In genomic region chr2:18026116-18026947, GRCm38 (mm10) we compare ENCODE assay signal across 8 mouse cellular contexts. TPM values are rescaled to one million over a fixed set of nuclear protein-coding genes. Genes with fewer than 3 reads are reported as not detected.
DNase-seq lines count a peak whose midpoint lies in the region; ATAC-seq and TF ChIP-seq lines count a peak whose summit lies in the region.

No protein-coding gene starts in this region.

- peak overlapping the region; percentile 88 for H3K4me2 ChIP-seq in hindbrain, embryonic 15.5 days
- peak overlapping the region; percentile 97 for H3K4me2 ChIP-seq in liver, embryonic 12.5 days

- no peak for DNase-seq in frontal cortex, postnatal 14 days (ENCODE audit: low spot score in 2 of 2)
- peak; percentile 46 for DNase-seq in cerebellum, adult 9-10 months
- peak; percentile 36 to 37 for DNase-seq in gastrocnemius, adult 8-10 months (ENCODE audit: low spot score in 2 of 2)
- peak; percentile 46 for DNase-seq in naive thymus-derived CD4-positive, alpha-beta T cell, adult 2 months (ENCODE audit: low read depth)
- DNase-seq in thymus, adult 2 months = peak; percentile 18

- ATAC-seq in frontal cortex, adult (ENCODE audit: low TSS enrichment) = peak; percentile 18
- peak; percentile 16; the same call in 1 of the 2 replicates for ATAC-seq in hindbrain, embryonic 15.5 days (ENCODE audit: low FRiP score, low read depth)
- 0 out of 2 replicates have a peak, but pooled peaks have one; percentile 18 for ATAC-seq in liver, embryonic 12.5 days

- H3K4me1 ChIP-seq in hindbrain, embryonic 15.5 days (replicated peaks) = peaks cover 25% of the 10 kb centered on the region
- peaks cover 40% of the 10 kb centered on the region for H3K4me1 ChIP-seq in liver, embryonic 12.5 days
- peaks cover 23% of the 10 kb centered on the region for H3K4me1 ChIP-seq in thymus, adult 2 months (replicated peaks; ENCODE audit: control insufficient read depth, insufficient read depth, low read length)

- no peaks in the 10 kb centered on the region for H3K9me3 ChIP-seq in hindbrain, embryonic 15.5 days
- H3K9me3 ChIP-seq in liver, embryonic 12.5 days (replicated peaks) = no peaks in the 10 kb centered on the region

- H3K4me3 ChIP-seq in hindbrain, embryonic 15.5 days = peak overlapping the region; percentile 65
- peak overlapping the region; percentile 65 for H3K4me3 ChIP-seq in liver, embryonic 12.5 days
- peak overlapping the region; percentile 44 for H3K4me3 ChIP-seq in thymus, adult 2 months (ENCODE audit: control insufficient read depth, insufficient read depth, low read length)

- TF ChIP-seq CTCF in thymus, adult 2 months (IDR thresholded peaks at IDR 0.05; ENCODE audit: borderline replicate concordance, control insufficient read depth, extremely low read depth, insufficient read depth, low read length, poor library complexity) = no peak

- peak overlapping the region; percentile 36 for H3K9ac ChIP-seq in hindbrain, embryonic 15.5 days
- peak overlapping the region; percentile 62 for H3K9ac ChIP-seq in liver, embryonic 12.5 days

- H3K36me3 ChIP-seq in hindbrain, embryonic 15.5 days = no peaks in the 10 kb centered on the region
- no peaks in the 10 kb centered on the region for H3K36me3 ChIP-seq in liver, embryonic 12.5 days
- no peaks in the 10 kb centered on the region for H3K36me3 ChIP-seq in thymus, adult 2 months (ENCODE audit: control insufficient read depth, insufficient read depth, low read length)

- no peak for TF ChIP-seq POLR2A in thymus, adult 2 months (IDR thresholded peaks at IDR 0.05; ENCODE audit: control insufficient read depth, extremely low read depth, insufficient read depth, low read length, poor library complexity)

- WGBS in hindbrain, embryonic 15.5 days = under 1% methylated on average over 44 of the region's 44 CpGs
- under 1% methylated on average over 44 of the region's 44 CpGs for WGBS in liver, embryonic 12.5 days (ENCODE audit: insufficient replicate concordance)
- 1% methylated on average over 44 of the region's 44 CpGs for WGBS in thymus, adult 2 months

- no peaks in the 10 kb centered on the region for H3K27me3 ChIP-seq in hindbrain, embryonic 15.5 days
- H3K27me3 ChIP-seq in liver, embryonic 12.5 days (replicated peaks) = peaks cover 58% of the 10 kb centered on the region
- peaks cover 4% of the 10 kb centered on the region; the same call in 1 of the 2 replicates for H3K27me3 ChIP-seq in thymus, adult 2 months (ENCODE audit: control insufficient read depth, insufficient read depth, low read length)

- H3K27ac ChIP-seq in hindbrain, embryonic 15.5 days (replicated peaks) = peak overlapping the region; percentile 16
- H3K27ac ChIP-seq in liver, embryonic 12.5 days = no peak overlapping the region
- no peak overlapping the region for H3K27ac ChIP-seq in thymus, adult 2 months (ENCODE audit: control insufficient read depth, insufficient read depth, low read length)

RNA-seq across cellular contexts. Expression of gene A930004D18Rik, which starts 11.2 kb away (rescaled TPM):
- under 1 TPM in 2 of 4 experiments, not detected in 2; 0.17 to 0.38 TPM for total RNA-seq in gastrocnemius, adult 8-10 months (2022)
- polyA plus RNA-seq in hindbrain, embryonic 15.5 days (2015; fragmentation: Nextera tagmentation; extraction: Ambion mirVana) = 10.8 and 11.1 TPM in 2 replicates
- 2.7 and 2.8 TPM in 2 replicates for polyA plus RNA-seq in liver, embryonic 12.5 days (2016; fragmentation: Nextera tagmentation; extraction: Ambion mirVana)
- polyA plus RNA-seq in thymus, adult 2 months (2012; rRNA removed) = 0.37 and 0.75 TPM in 2 replicates

RNA-seq across cellular contexts. Expression of gene Skida1, which starts 22.5 kb away (rescaled TPM):
- total RNA-seq in gastrocnemius, adult 8-10 months (2022) = under 1 TPM; 0.07 to 0.34 (median 0.13) TPM
- polyA plus RNA-seq in hindbrain, embryonic 15.5 days (2015; fragmentation: Nextera tagmentation; extraction: Ambion mirVana) = 6.5 and 7.1 TPM in 2 replicates
- polyA plus RNA-seq in liver, embryonic 12.5 days (2016; fragmentation: Nextera tagmentation; extraction: Ambion mirVana) = 1.0 and 1.2 TPM in 2 replicates
- polyA plus RNA-seq in thymus, adult 2 months (2012; rRNA removed) = 0.38 and 0.41 TPM in 2 replicates

RNA-seq across cellular contexts. Expression of gene Mllt10, which starts 28.7 kb away (rescaled TPM):
- total RNA-seq in gastrocnemius, adult 8-10 months (2022) = 10 to 100 TPM; 17.3 to 22.4 (median 20.5) TPM
- polyA plus RNA-seq in hindbrain, embryonic 15.5 days (2015; fragmentation: Nextera tagmentation; extraction: Ambion mirVana) = 45.6 and 50.0 TPM in 2 replicates
- polyA plus RNA-seq in liver, embryonic 12.5 days (2016; fragmentation: Nextera tagmentation; extraction: Ambion mirVana) = 39.2 and 40.1 TPM in 2 replicates
- 75.4 and 90.3 TPM in 2 replicates for polyA plus RNA-seq in thymus, adult 2 months (2012; rRNA removed)

RNA-seq across cellular contexts. Expression of gene H2al2a, which starts 29.6 kb away (rescaled TPM):
- not detected for total RNA-seq in gastrocnemius, adult 8-10 months (2022)
- not detected in 2 replicates for polyA plus RNA-seq in hindbrain, embryonic 15.5 days (2015; fragmentation: Nextera tagmentation; extraction: Ambion mirVana)
- not detected in 2 replicates for polyA plus RNA-seq in liver, embryonic 12.5 days (2016; fragmentation: Nextera tagmentation; extraction: Ambion mirVana)
- not detected in 2 replicates for polyA plus RNA-seq in thymus, adult 2 months (2012; rRNA removed)

Comparison
In these comparisons a context has a peak if more than half of its experiments do, and no peak if none do; other contexts are left out.
1. DNase-seq: peak in cerebellum, adult 9-10 months (single experiment), gastrocnemius, adult 8-10 months (2 of 2), naive thymus-derived CD4-positive, alpha-beta T cell, adult 2 months (single experiment) and thymus, adult 2 months (single experiment); none in frontal cortex, postnatal 14 days (0 of 2).
2. Peak in every context shown above with its lines, with median percentiles within 50 percentile points of each other: ATAC-seq and H3K4me3 ChIP-seq.